Mouse (Mus musculus) right cerebral cortex, postnatal 25 days (tissue): ENCODE measurements around the gene Slc8b1.

Source experiments
- DNase-seq: peaks from one replicate; pipeline ENCODE4 v3.0.0; 2022

The Slc8b1 gene

DNA sequence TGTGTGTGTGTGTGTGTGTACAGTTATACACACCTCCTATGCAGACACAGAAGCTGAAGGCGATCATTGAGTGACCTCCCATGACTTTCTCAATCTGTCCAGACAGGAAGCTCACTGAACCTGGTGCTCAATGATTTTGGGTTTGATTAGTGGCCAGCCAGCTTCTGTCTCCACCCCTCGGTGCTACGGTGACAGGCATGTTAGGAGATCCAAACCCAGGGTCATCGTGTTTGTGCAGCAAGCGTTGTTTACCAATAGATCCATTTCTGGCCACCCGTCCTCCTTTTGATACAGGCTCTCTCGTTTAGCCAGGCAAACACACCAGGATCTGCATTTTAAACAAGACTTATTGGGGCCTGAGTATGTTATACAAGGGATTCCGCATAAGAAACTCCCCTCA, 20.7 kb downstream of the Slc8b1 start:
- no peak for DNase-seq

GRCm38 (mm10) chr5:120534071-120534685, 23.2 kb downstream of the Slc8b1 start:
- DNase-seq, result no peak

GRCm38 (mm10) chr5:120534686-120535075, 23.7 kb downstream of the Slc8b1 start:
- DNase-seq, result no peak

- DNase-seq, result peak; percentile 71
Observed at GRCm38 (mm10) chr5:120536046-120536445, 25.1 kb downstream of the Slc8b1 start.

- DNase-seq, result no peak
Observed at GRCm38 (mm10) chr5:120536632-120537031, 25.7 kb downstream of the Slc8b1 start.

DNA sequence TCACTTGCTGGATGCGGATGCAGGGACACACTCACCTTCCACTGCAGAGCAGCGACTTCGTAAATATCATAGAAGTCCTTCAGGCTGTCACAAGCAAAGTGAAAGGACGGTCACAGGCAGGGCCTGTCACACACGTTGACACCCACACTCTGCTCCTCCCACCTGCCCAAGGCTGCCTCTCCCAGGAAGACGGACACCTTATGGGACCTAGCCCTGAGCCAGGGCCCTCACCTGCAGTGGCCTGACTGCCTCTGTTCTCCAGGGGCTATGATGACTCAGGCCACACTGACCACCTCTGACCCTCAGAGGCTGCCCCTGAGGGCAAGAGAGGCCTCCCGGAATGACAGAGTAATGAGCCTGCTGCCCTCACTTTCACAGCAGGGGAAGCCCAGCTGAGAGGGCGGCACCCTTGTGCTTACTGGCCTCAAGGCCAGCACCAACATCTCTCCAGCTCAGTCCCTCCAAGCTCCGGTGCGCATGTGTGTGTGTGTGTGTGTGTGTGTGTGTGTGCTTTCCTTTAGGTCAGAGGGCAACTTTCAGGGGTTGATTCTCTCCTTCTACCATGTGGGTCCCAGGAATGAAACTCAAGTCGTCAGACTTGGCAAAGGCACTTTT, 37.4 kb downstream of the Slc8b1 start:
- DNase-seq, result no peak

DNA sequence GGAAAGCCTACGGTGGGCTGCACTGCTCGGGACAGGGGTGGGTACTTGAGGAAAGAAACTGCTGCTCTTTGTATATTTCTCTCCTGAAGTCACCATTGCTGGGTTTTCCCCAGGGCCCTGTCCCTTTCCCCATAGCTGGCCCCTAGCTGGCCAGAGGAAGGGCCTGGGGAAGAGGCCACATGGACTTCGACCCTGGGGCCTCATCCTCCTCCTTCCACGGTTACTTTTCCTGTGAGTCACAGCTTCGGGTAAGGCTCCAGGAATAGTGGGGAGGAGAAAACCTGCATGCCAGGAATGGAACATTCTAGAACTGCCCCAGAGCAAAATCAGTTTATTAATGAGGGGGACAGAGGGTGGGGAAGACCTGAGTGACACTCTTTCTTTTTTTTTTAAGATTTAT, 39.2 kb downstream of the Slc8b1 start:
- no peak for DNase-seq

GRCm38 (mm10) chr5:120550673-120551072, 39.7 kb downstream of the Slc8b1 start:
- DNase-seq, result no peak

DNA sequence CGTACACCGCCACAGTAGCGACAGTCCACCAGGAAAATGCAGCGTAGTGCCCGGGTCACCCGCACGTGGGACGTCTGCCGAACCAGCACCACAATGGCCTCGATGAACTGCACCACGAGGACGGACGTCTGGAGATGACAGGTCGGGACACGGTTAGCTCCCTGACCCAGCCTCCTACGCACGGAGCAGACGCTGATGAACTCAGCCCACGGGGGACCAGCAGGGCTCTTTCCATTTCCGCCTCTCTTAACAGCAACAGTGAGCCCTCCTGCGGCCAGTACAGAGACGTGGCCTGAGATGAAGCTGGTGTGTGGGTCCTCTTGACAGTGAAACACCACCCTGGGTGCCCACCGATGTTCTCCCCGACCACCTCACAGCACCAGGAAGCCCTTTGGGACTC, 44.9 kb downstream of the Slc8b1 start:
- no peak for DNase-seq

- no peak for DNase-seq
Observed at GRCm38 (mm10) chr5:120558041-120558440, 47.1 kb downstream of the Slc8b1 start.

GRCm38 (mm10) chr5:120558762-120559161, 47.8 kb downstream of the Slc8b1 start:
- no peak for DNase-seq

- DNase-seq, result peak; percentile 34
Observed at GRCm38 (mm10) chr5:120560129-120560615, 49.2 kb downstream of the Slc8b1 start.

- DNase-seq, result peak; percentile 54
Observed at GRCm38 (mm10) chr5:120560616-120561311, 49.8 kb downstream of the Slc8b1 start.

DNA sequence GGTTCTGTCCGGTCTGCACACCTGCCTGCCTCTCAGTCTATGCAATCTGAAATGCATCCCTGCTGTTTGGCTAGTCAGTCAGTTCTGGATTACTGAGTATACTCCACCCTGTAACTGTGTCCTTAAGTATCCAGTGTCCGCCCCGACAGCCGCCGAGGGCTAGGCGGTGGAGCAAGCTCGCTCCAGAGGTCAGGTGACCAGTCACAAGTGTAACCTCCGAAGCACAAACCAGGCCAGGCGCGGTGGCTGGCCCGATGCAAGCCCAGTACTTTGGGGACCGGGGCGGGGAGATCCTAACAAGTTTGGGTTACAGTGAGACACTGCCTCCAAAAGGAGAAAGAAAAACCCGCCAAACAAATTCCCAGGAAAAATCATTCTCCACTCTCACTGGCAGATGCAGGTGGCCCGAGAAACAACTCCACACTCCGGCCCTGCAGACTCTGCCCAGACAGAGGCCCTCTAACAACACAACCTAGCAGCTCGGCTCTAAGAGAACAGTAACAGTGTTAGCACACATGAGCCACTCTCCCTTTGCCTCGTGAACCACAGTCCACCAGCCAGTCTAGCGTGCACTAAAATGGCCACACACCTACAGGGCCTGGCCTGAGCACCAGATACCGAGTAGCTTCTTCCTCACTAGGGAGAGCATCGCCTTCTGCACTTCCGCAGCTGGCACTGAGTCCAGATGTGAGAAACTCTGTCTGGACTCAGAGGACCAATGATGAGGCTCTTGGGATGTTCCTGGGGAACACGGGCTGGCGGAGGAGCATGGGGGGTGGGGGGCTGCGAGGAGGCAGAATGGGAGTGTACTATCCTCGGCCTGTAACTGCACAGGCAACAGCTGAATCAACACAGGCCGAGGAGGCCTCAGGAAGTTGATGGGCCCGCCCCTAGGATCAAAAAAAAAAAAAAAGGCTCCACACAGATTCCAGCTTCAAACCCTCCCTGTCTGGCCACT, 52.3 kb downstream of the Slc8b1 start:
- no peak for DNase-seq

DNA sequence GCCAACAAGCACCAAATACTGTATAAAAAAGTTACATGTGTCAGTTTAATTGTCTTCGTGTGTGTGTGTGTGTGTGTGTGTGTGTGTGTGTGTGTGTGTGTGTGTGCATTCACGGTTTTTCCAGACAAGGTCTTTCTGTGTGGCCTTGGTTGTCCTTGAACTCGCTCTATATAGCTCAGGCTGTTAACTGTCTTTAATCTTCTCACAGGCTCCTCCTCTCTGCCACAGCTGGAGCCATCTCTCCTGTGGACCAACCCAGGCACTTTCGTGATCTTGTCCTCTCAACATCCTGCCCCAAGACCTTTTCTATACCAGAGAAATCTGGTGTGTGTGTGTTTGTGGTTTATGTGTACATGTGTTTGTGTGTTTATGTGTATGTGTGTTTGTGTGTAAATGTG, 52.9 kb downstream of the Slc8b1 start:
- DNase-seq, result no peak

- DNase-seq, result no peak
Observed at GRCm38 (mm10) chr5:120565171-120565905, 54.4 kb downstream of the Slc8b1 start.

GRCm38 (mm10) chr5:120566101-120566500, 55.1 kb downstream of the Slc8b1 start:
- no peak for DNase-seq

DNA sequence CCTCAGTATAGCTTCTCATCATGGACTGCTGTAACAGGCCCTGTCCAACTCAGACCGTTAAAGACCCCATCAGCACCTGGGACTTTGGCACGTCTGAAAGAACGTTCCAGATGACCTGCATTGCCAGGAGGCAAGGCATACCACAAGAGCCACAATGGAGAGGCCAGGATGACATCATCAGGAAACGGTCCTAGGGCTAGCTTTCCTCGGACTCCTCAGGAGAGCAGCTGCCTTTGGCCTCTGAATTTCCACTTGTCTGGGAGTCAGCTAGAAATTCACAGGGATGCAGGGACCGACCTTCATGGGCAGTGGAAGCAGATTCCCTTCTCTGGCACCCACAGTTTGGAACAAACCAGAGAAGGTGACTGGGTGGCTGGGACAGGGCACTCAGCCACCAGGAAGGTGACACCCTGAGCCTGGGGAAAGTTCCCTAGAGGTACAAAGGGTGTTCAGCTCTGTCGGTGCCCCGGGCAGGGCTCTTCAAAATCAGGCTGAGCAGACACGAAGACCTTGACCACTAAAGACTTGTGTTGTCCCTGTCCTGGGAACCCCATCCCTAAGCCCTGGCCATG, 55.8 kb downstream of the Slc8b1 start:
- no peak for DNase-seq

DNA sequence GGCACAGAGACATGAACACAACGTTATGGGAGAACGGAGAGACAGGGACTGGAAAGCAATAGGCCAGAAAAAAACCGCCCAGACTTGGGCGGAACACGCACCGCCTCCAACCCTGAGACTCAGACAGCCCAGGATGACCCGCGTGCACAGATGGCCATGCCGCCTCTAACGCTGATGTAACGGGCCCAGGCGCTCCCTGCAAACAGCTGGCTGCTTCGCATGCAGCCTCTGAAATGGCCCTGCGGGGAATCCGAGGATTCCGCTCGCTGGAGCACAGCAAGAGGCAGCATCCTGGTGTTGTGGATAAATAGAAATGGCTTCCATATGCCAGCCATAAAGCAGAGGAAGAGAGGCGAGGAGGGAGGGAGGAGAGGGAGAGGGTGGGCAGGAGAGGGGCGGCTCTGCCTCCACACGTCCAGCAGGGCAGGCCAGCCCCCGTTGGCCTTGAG, 56.3 kb downstream of the Slc8b1 start:
- peak; percentile 49 for DNase-seq

GRCm38 (mm10) chr5:120567761-120568211, 56.8 kb downstream of the Slc8b1 start:
- peak; percentile 39 for DNase-seq

DNA sequence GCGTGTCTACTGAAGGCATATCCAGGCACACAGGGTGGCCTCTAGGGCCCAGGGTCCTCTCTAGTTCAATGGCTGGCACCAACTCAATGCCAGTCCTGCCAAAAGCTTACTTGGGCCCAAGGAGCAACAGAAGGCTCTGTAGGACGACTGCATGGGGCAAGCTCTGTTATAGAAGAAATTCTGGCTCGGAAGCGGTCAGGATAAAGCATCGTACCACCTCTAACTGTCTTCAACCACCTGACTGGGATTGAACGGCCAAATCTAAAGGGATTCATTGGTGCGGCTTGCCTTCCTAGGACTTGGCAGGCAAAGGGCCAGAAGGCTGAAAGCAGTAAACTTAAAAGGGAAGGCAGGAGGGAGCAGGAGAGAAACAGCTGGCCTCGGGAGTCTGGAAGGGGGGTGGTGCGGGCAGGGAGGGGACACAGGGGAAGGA, 57.4 kb downstream of the Slc8b1 start:
- no peak for DNase-seq

DNA sequence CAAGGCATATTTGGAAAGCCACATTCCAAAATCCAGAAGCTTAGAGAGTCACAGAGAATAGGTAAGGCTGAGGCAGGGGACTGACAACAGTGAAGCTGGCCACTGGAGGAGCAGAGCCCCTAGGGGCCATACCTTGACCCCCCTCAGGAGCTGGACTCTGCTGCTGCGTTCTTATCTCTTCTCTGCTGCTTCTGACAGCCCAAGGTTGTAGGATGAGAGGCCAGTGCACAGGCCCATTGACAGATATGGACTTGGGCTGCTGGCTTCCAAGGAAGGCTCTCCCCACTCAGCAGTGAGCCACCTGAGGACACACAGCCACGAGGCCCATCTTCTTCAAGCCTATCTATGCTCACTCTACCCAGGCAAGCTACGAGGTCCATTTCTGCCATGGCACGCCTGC, 58.0 kb downstream of the Slc8b1 start:
- no peak for DNase-seq
